Mouse (Mus musculus) hindbrain, embryonic 12.5 days (tissue): ENCODE measurements around the gene Prkca. TPM values are rescaled to one million over a fixed set of nuclear protein-coding genes. Genes with fewer than 3 reads are reported as not detected.

ENCODE experiments used
- ATAC-seq: fragments of 200-750 bp; cut with Nextera tagmentation; 2 replicates; pipeline ENCODE4 v1.8.0; 2017; ENCODE audit warnings: moderate TSS enrichment; ENCODE audit not compliant: low FRiP score
- H3K27ac ChIP-seq: fragments of 300-500 bp; sonication (generic); 2 replicates; pipeline ENCODE4 v1.5.1; 2016; ENCODE audit warnings: mild to moderate bottlenecking
- H3K27me3 ChIP-seq: fragments of 300-500 bp; sonication (generic); 2 replicates; pipeline ENCODE4 v1.6.1; 2016; ENCODE audit warnings: mild to moderate bottlenecking
- H3K36me3 ChIP-seq: fragments of 300-500 bp; sonication (generic); 2 replicates; pipeline ENCODE4 v1.6.1; 2016; ENCODE audit warnings: mild to moderate bottlenecking
- H3K4me1 ChIP-seq: fragments of 300-500 bp; sonication (generic); 2 replicates; pipeline ENCODE4 v1.6.1; 2016
- H3K4me2 ChIP-seq: fragments of 300-500 bp; sonication (generic); replicated peaks from 2 replicates; pipeline ENCODE4 v1.6.1; 2016; ENCODE audit warnings: mild to moderate bottlenecking
- H3K4me3 ChIP-seq: fragments of 300-500 bp; sonication (generic); 2 replicates; pipeline ENCODE4 v1.5.1; 2016; ENCODE audit warnings: mild to moderate bottlenecking
- H3K9ac ChIP-seq: fragments of 300-500 bp; sonication (generic); 2 replicates; pipeline ENCODE4 v1.6.1; 2016; ENCODE audit warnings: mild to moderate bottlenecking, moderate library complexity
- H3K9me3 ChIP-seq: fragments of 300-500 bp; sonication (generic); replicated peaks from 2 replicates; pipeline ENCODE4 v1.6.1; 2016; ENCODE audit warnings: mild to moderate bottlenecking
- WGBS: fragments of 180-500 bp; shearing (Covaris S2); methylation state at CpG from one replicate; pipeline ENCODE4 v1.1.7; 2016; 5-methylcytosine and 5-hydroxymethylcytosine counted together
- polyA plus RNA-seq: library from polyadenylated mRNA; unstranded; fragments of >200 nt; fragmentation: Nextera tagmentation; extraction: Ambion mirVana; gene quantifications from 2 replicates; pipeline ENCODE4 v1.2.1, GENCODE M21; 2016

The Prkca gene
- polyA plus RNA-seq, 1 experiment from 2014 or later, result 8.3 TPM

GRCm38 (mm10) chr11:108360983-108361382, 17.3 kb upstream of the Prkca start:
- no peak overlapping the region for H3K4me3 ChIP-seq
- no peaks in the 10 kb centered on the region for H3K9me3 ChIP-seq
- H3K4me2 ChIP-seq, result no peak overlapping the region
- no peaks in the 10 kb centered on the region for H3K4me1 ChIP-seq
- H3K9ac ChIP-seq, result no peak overlapping the region
- 90% methylated on average over 4 of the region's 4 CpGs for WGBS
- H3K36me3 ChIP-seq, result no peaks in the 10 kb centered on the region
- ATAC-seq, result no peak
- no peak overlapping the region for H3K27ac ChIP-seq
- H3K27me3 ChIP-seq, result no peaks in the 10 kb centered on the region; the same call in 1 of the 2 replicates

- H3K9me3 ChIP-seq, result no peaks in the 10 kb centered on the region
- H3K4me2 ChIP-seq, result no peak overlapping the region
- H3K4me3 ChIP-seq, result no peak overlapping the region
- H3K36me3 ChIP-seq, result no peaks in the 10 kb centered on the region
- H3K9ac ChIP-seq, result no peak overlapping the region
- no peaks in the 10 kb centered on the region; the same call in 1 of the 2 replicates for H3K27me3 ChIP-seq
- no peak for ATAC-seq
- no peak overlapping the region for H3K27ac ChIP-seq
- WGBS, result 83% methylated on average over 6 of the region's 6 CpGs
- no peaks in the 10 kb centered on the region for H3K4me1 ChIP-seq
These were observed 15.2 kb upstream of the Prkca start for GRCm38 (mm10) chr11:108358911-108359310.

GRCm38 (mm10) chr11:108356020-108356419, 12.3 kb upstream of the Prkca start:
- H3K36me3 ChIP-seq, result no peaks in the 10 kb centered on the region
- WGBS, result 95% methylated on average over 4 of the region's 4 CpGs
- ATAC-seq, result no peak
- no peak overlapping the region for H3K4me3 ChIP-seq
- H3K4me2 ChIP-seq, result no peak overlapping the region
- H3K27me3 ChIP-seq, result no peaks in the 10 kb centered on the region; the same call in 1 of the 2 replicates
- no peak overlapping the region for H3K27ac ChIP-seq
- H3K4me1 ChIP-seq, result no peaks in the 10 kb centered on the region
- no peak overlapping the region for H3K9ac ChIP-seq
- no peaks in the 10 kb centered on the region for H3K9me3 ChIP-seq

DNA sequence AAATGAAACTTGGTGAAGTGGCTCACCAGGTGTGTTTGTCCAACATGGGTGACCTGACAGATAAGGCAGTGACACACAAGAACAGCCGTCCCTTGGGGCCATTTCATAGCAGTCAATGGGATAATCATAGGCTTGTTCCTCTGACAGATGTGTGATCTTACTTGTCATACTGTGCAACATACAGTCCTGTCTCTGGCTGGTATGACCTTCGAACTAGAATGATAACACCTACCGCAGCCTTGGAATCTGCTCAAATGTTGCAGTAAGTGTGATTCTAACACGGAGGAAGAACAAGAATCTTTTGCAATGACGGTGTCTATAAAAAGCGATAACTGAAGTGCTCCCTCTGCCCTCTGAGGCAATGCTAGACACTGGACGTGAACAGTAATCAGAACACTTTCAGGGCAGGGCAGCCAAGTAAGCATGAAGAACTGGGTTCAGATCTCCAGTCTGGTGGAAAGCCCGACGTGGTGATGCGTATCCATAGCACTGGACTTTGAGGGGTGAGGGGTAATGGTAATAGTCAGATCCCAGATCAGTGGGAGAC, 9.2 kb upstream of the Prkca start:
- Histone ChIP-seq H3K9ac (no peak overlapping the region), H3K36me3 (no peaks in the 10 kb centered on the region), H3K27me3 (no peaks in the 10 kb centered on the region; the same call in 1 of the 2 replicates), H3K4me1 (no peaks in the 10 kb centered on the region), H3K4me3 (no peak overlapping the region), H3K9me3 (no peaks in the 10 kb centered on the region), H3K27ac (no peak overlapping the region), H3K4me2 (no peak overlapping the region)
- no peak for ATAC-seq
- 93% methylated on average over 10 of the region's 10 CpGs for WGBS

DNA sequence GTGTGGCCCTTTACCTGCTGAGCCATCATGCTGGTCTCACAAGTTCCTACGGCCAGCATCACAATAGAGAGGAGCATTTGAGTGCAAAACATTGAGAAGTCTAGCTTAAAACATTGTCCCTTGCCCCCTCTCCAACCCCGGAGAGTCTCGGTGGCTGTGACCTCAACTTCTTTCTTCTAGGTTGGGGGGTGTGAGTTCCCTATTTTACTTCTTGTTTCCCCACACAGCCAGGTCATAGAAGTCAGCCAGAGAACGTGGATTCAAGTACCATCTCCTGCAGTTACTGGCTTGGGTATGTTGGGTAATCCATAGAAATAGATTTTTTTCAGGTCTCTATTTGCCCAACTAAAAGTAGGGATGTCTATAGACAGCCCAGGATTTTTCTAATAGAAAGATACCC, 7.1 kb upstream of the Prkca start:
- ATAC-seq, result no peak
- 0 out of 2 replicates have a peak, but pooled peaks cover 4% of the 10 kb centered on the region for H3K27me3 ChIP-seq
- 77% methylated on average over 4 of the region's 4 CpGs for WGBS
- no peaks in the 10 kb centered on the region for H3K36me3 ChIP-seq
- H3K9me3 ChIP-seq, result no peaks in the 10 kb centered on the region
- no peaks in the 10 kb centered on the region for H3K4me1 ChIP-seq
- no peak overlapping the region for H3K9ac ChIP-seq
- H3K27ac ChIP-seq, result no peak overlapping the region
- H3K4me2 ChIP-seq, result no peak overlapping the region
- H3K4me3 ChIP-seq, result no peak overlapping the region

DNA sequence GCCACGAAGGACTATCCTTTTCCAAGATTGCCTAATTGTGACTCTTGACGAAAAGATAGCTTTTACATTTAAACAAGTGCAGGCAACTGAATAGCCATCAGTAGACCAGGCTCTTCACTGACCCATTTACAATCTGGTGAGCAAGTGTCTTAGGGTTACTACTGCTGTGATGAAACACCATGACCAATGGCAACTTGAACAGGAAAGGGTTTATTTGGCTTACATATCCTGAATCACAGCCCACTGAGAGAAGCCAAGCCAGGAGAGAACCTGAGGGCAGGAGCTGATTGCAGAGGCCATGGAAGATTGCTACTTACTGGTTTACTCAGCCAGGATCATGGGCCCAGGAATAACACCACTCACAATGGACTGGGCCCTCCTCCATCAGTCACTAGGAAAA, 1.6 kb upstream of the Prkca start:
- Histone ChIP-seq H3K4me1 (peaks cover 24% of the 10 kb centered on the region), H3K9ac (no peak overlapping the region), H3K27ac (no peak overlapping the region), H3K4me3 (no peak overlapping the region), H3K9me3 (no peaks in the 10 kb centered on the region), H3K27me3 (peaks cover 16% of the 10 kb centered on the region), H3K4me2 (no peak overlapping the region), H3K36me3 (no peaks in the 10 kb centered on the region)
- ATAC-seq, result no peak
- WGBS, result 85% methylated on average over 2 of the region's 2 CpGs

- Histone ChIP-seq H3K4me1 (peaks cover 24% of the 10 kb centered on the region), H3K27me3 (peaks cover 19% of the 10 kb centered on the region), H3K4me3 (peak overlapping the region; percentile 60), H3K36me3 (no peaks in the 10 kb centered on the region), H3K9me3 (no peaks in the 10 kb centered on the region), H3K27ac (no peak overlapping the region), H3K4me2 (peak overlapping the region; percentile 96), H3K9ac (peak overlapping the region; percentile 77)
- 43% methylated on average over 8 of the region's 8 CpGs for WGBS
- no peak for ATAC-seq
These were observed 1.0 kb upstream of the Prkca start for GRCm38 (mm10) chr11:108344759-108345158.

GRCm38 (mm10) chr11:108342781-108343768, 653 bp downstream of the Prkca start, which contains the start of gene Apoh:
Apoh (plus strand) TSS chr11:108343354.
- peak within 1 kb of the TSS; percentile 77 for H3K9ac ChIP-seq
- peak within 1 kb of the TSS; percentile 84 for H3K27ac ChIP-seq
- no peaks in the 10 kb centered on the region for H3K9me3 ChIP-seq
- H3K36me3 ChIP-seq, result no peaks in the 10 kb centered on the region
- peak within 1 kb of the TSS; percentile 96 for H3K4me2 ChIP-seq
- peak; percentile 76 for ATAC-seq
- peaks cover 24% of the 10 kb centered on the region for H3K4me1 ChIP-seq
- H3K27me3 ChIP-seq, result peaks cover 20% of the 10 kb centered on the region
- peak within 1 kb of the TSS; percentile 60 for H3K4me3 ChIP-seq
- WGBS, result under 1% methylated on average over 74 of the region's 75 CpGs

GRCm38 (mm10) chr11:108341783-108342182, 1.9 kb downstream of the Prkca start:
- H3K4me2 ChIP-seq, result peak overlapping the region; percentile 96
- H3K9ac ChIP-seq, result no peak overlapping the region
- ATAC-seq, result no peak

DNA sequence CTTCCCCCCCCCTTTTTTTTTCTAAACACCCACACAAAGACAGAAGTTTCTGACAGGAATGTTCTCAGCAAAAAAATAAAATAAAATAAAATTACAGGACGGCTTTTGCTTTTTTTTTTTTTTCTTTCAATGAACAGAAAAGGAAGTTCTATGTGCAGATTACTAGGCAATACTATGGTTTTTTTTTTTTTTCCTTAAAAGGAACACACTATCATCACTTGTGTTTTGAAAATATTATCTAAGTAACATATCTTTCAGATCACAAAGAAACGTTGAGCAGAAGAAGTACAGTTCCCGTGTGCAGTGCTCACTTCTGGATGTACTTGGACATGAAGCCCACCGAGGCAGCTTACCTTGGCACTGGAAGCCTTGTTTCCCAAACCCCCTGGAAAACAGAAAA, 3.4 kb downstream of the Prkca start:
- 89% methylated on average over 4 of the region's 4 CpGs for WGBS
- H3K27ac ChIP-seq, result no peak overlapping the region
- H3K27me3 ChIP-seq, result peaks cover 16% of the 10 kb centered on the region
- H3K36me3 ChIP-seq, result no peaks in the 10 kb centered on the region
- H3K4me3 ChIP-seq, result no peak overlapping the region
- H3K9ac ChIP-seq, result no peak overlapping the region
- no peak for ATAC-seq
- H3K4me1 ChIP-seq, result peaks cover 27% of the 10 kb centered on the region
- no peaks in the 10 kb centered on the region for H3K9me3 ChIP-seq
- H3K4me2 ChIP-seq, result no peak overlapping the region

More at GRCm38 (mm10) chr11:108341783-108342182, 1.9 kb downstream of the Prkca start:
- 50% methylated on average over 8 of the region's 8 CpGs for WGBS
- Histone ChIP-seq H3K27ac (no peak overlapping the region), H3K36me3 (no peaks in the 10 kb centered on the region), H3K4me1 (peaks cover 24% of the 10 kb centered on the region), H3K9me3 (no peaks in the 10 kb centered on the region), H3K27me3 (peaks cover 16% of the 10 kb centered on the region), H3K4me3 (peak overlapping the region; percentile 60; the same call in 1 of the 2 replicates)

DNA sequence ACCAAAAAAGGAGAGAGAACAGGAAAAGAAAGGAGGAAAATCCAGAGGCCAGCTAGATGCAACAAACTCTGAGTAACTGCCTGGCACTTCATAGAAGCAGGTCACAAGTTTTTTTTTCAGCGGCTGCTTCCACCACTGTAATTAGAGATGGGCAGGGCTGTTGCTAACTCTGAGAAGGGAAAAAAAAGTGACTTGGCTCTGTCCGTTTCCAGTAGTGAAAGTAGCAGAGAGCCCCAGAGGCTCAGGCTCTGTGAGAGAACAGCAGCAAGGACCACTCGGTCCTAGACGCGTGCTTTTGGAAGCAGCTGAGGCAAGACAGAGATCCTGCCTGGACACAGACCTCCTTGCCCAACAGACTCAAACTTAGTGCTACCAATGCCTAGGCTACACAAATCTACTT, 7.3 kb downstream of the Prkca start:
- Histone ChIP-seq H3K4me2 (no peak overlapping the region), H3K27ac (no peak overlapping the region), H3K4me1 (peaks cover 11% of the 10 kb centered on the region), H3K9me3 (no peaks in the 10 kb centered on the region), H3K9ac (no peak overlapping the region), H3K27me3 (peaks cover 4% of the 10 kb centered on the region), H3K36me3 (no peaks in the 10 kb centered on the region), H3K4me3 (no peak overlapping the region)
- WGBS, result 41% methylated on average over 5 of the region's 5 CpGs
- no peak for ATAC-seq

GRCm38 (mm10) chr11:108335536-108335935, 8.2 kb downstream of the Prkca start:
- Histone ChIP-seq H3K4me1 (peaks cover 11% of the 10 kb centered on the region), H3K4me3 (no peak overlapping the region), H3K27me3 (0 out of 2 replicates have a peak, but pooled peaks cover 4% of the 10 kb centered on the region), H3K4me2 (no peak overlapping the region), H3K36me3 (no peaks in the 10 kb centered on the region), H3K9ac (no peak overlapping the region), H3K9me3 (no peaks in the 10 kb centered on the region), H3K27ac (no peak overlapping the region)
- WGBS, result 90% methylated on average over 4 of the region's 4 CpGs
- no peak for ATAC-seq
